ENCODE assay signal across 9 mouse cellular contexts in genomic region chr3:61409683-61410082, GRCm38 (mm10). TPM values are rescaled to one million over a fixed set of nuclear protein-coding genes. Genes with fewer than 3 reads are reported as not detected.
A peak's percentile ranks its signal among the peaks of the same experiment; 100 is the strongest.
DNase-seq lines count a peak whose midpoint lies in the region; ATAC-seq lines count a peak whose summit lies in the region.
"Had no signal": no experiment of that assay in that cellular context is flagged by ENCODE, and none has a peak within 500 bp of the region (broad histone marks: within the 10 kb centered on the region; RNA-seq: fewer than 3 reads in every experiment).

No protein-coding gene starts in this region.

- 83% methylated on average over 6 of the region's 6 CpGs for WGBS in limb, embryonic 10.5 days

- DNase-seq in CD8-positive naive resting alpha-beta T cell, adult 2 months (ENCODE audit: low read depth in 2 of 2, low spot score in 2 of 2) = peak; percentile 52 to 55
- peak; percentile 49 to 71 for DNase-seq in monocyte, adult 2 months (ENCODE audit: low read depth in 1 of 2, low spot score in 2 of 2)
- no peak for DNase-seq in limb, embryonic 10.5 days (ENCODE audit: low spot score)
- no peak for DNase-seq in ovary, postnatal 10 days (ENCODE audit: low spot score)
- DNase-seq in right cerebral cortex, postnatal 25 days = no peak
- DNase-seq in adrenal gland, postnatal 14 days = no peak

- ATAC-seq in common myeloid progenitor, adult 5-6 weeks (replicated peaks; ENCODE audit: low read depth, poor library complexity, severe bottlenecking) = peak; percentile 94
- ATAC-seq in inflammation-experienced regulatory T-cells, adult 6 months = peak; percentile 91

- H3K36me3 ChIP-seq in limb, embryonic 10.5 days = no peaks in the 10 kb centered on the region
- H3K36me3 ChIP-seq: midbrain, embryonic 12.5 days had no signal

- H3K4me1 ChIP-seq in limb, embryonic 10.5 days = no peaks in the 10 kb centered on the region
- H3K4me1 ChIP-seq: midbrain, embryonic 12.5 days had no signal

- no peaks in the 10 kb centered on the region for H3K27me3 ChIP-seq in limb, embryonic 10.5 days (ENCODE audit: low read depth, poor library complexity, severe bottlenecking)
- H3K27me3 ChIP-seq: midbrain, embryonic 12.5 days had no signal

- H3K27ac ChIP-seq in limb, embryonic 10.5 days = no peak overlapping the region
- H3K27ac ChIP-seq: midbrain, embryonic 12.5 days had no signal

- H3K4me3 ChIP-seq in limb, embryonic 10.5 days = no peak overlapping the region
- H3K4me3 ChIP-seq: midbrain, embryonic 12.5 days had no signal

- H3K9me3 ChIP-seq in limb, embryonic 10.5 days (replicated peaks) = no peaks in the 10 kb centered on the region
- H3K9me3 ChIP-seq: midbrain, embryonic 12.5 days had no signal

RNA-seq across cellular contexts. Expression of gene B430305J03Rik, which starts 43.9 kb away (rescaled TPM):
- 0.58 and 0.87 TPM in 2 replicates for total RNA-seq in common myeloid progenitor, adult 5-6 weeks (2017)
- not detected for polyA plus RNA-seq in inflammation-experienced regulatory T-cells, adult 6 months (2017; shearing (Covaris generic))
- polyA plus RNA-seq in limb, embryonic 10.5 days (2016; fragmentation: Nextera tagmentation; extraction: Ambion mirVana) = not detected in 2 replicates
- 0.19 TPM in 1 of 2 replicates, not detected in the other for total RNA-seq in adrenal gland, postnatal 14 days (2021)
- polyA plus RNA-seq: midbrain, embryonic 12.5 days had no signal

RNA-seq across cellular contexts. Expression of gene Rap2b, which starts 48.2 kb away (rescaled TPM):
- 8.6 and 10.0 TPM in 2 replicates for total RNA-seq in common myeloid progenitor, adult 5-6 weeks (2017)
- 10 to 100 TPM; 12.8 to 19.5 (median 16.4) TPM for polyA plus RNA-seq in inflammation-experienced regulatory T-cells, adult 6 months (2017; shearing (Covaris generic))
- 7.4 and 8.5 TPM in 2 replicates for polyA plus RNA-seq in limb, embryonic 10.5 days (2016; fragmentation: Nextera tagmentation; extraction: Ambion mirVana)
- 4.9 and 6.3 TPM in 2 replicates for total RNA-seq in adrenal gland, postnatal 14 days (2021)

Comparison
In these comparisons a context has a peak if more than half of its experiments do, and no peak if none do; other contexts are left out.
1. DNase-seq: peak in CD8-positive naive resting alpha-beta T cell, adult 2 months (2 of 2) and monocyte, adult 2 months (2 of 2); none in limb, embryonic 10.5 days (single experiment), ovary, postnatal 10 days (single experiment), right cerebral cortex, postnatal 25 days (single experiment) and adrenal gland, postnatal 14 days (single experiment).